Mouse (Mus musculus): ENCODE data around the gene Zdhhc22. TPM values are rescaled to one million over a fixed set of nuclear protein-coding genes. Genes with fewer than 3 reads are reported as not detected.

Gene Zdhhc22
- polyA plus RNA-seq, 1 experiment: 0.04 TPM

GRCm38 (mm10) chr12:86965237-86965799, 24.9 kb downstream of the Zdhhc22 start:
- TF ChIP-seq POLR2A (IDR thresholded peaks at IDR 0.05; ENCODE audit: low read depth, low read length) (no peak), CTCF (IDR thresholded peaks at IDR 0.05; ENCODE audit: extremely low read depth, insufficient read length, insufficient replicate concordance, low read depth, low read length) (no peak)
- Histone ChIP-seq H3K27me3 (ENCODE audit: control insufficient read depth, insufficient read depth, low read length) (no peaks in the 10 kb centered on the region), H3K27ac (ENCODE audit: insufficient read depth, low read depth, low read length) (no peak overlapping the region), H3K36me3 (ENCODE audit: control insufficient read depth, insufficient read depth, low read length) (peaks cover 38% of the 10 kb centered on the region), H3K4me1 (ENCODE audit: control insufficient read depth, insufficient read depth, insufficient read length, low read length) (no peaks in the 10 kb centered on the region), H3K4me3 (ENCODE audit: low read depth, low read length) (no peak overlapping the region)
- WGBS: 90% methylated on average over 4 of the region's 4 CpGs

- WGBS: 84% methylated on average over 16 of the region's 16 CpGs
- Histone ChIP-seq H3K4me1 (ENCODE audit: control insufficient read depth, insufficient read depth, insufficient read length, low read length) (no peaks in the 10 kb centered on the region), H3K27me3 (ENCODE audit: control insufficient read depth, insufficient read depth, low read length) (no peaks in the 10 kb centered on the region), H3K36me3 (ENCODE audit: control insufficient read depth, insufficient read depth, low read length) (peaks cover 46% of the 10 kb centered on the region), H3K4me3 (ENCODE audit: low read depth, low read length) (no peak overlapping the region), H3K27ac (ENCODE audit: insufficient read depth, low read depth, low read length) (no peak overlapping the region)
- TF ChIP-seq POLR2A (IDR thresholded peaks at IDR 0.05; ENCODE audit: low read depth, low read length) (no peak), CTCF (IDR thresholded peaks at IDR 0.05; ENCODE audit: extremely low read depth, insufficient read length, insufficient replicate concordance, low read depth, low read length) (no peak)
Observed at GRCm38 (mm10) chr12:86964278-86965057, 25.8 kb downstream of the Zdhhc22 start.

- H3K36me3 ChIP-seq (ENCODE audit: control insufficient read depth, insufficient read depth, low read length): peaks cover 54% of the 10 kb centered on the region
- no peak for TF ChIP-seq CTCF (IDR thresholded peaks at IDR 0.05; ENCODE audit: extremely low read depth, insufficient read length, insufficient replicate concordance, low read depth, low read length)
- no peaks in the 10 kb centered on the region for H3K27me3 ChIP-seq (ENCODE audit: control insufficient read depth, insufficient read depth, low read length)
- H3K27ac ChIP-seq (ENCODE audit: insufficient read depth, low read depth, low read length): no peak overlapping the region
- no peak overlapping the region for H3K4me3 ChIP-seq (ENCODE audit: low read depth, low read length)
- H3K4me1 ChIP-seq (ENCODE audit: control insufficient read depth, insufficient read depth, insufficient read length, low read length): no peaks in the 10 kb centered on the region
- 87% methylated on average over 11 of the region's 11 CpGs for WGBS
Observed at GRCm38 (mm10) chr12:86961589-86962344, 28.5 kb downstream of the Zdhhc22 start.

- Histone ChIP-seq H3K27ac (ENCODE audit: insufficient read depth, low read depth, low read length) (no peak overlapping the region), H3K36me3 (ENCODE audit: control insufficient read depth, insufficient read depth, low read length) (peaks cover 57% of the 10 kb centered on the region)
Observed at GRCm38 (mm10) chr12:86960791-86961335, 29.4 kb downstream of the Zdhhc22 start.

GRCm38 (mm10) chr12:86960138-86960537, 30.1 kb downstream of the Zdhhc22 start:
- TF ChIP-seq CTCF (IDR thresholded peaks at IDR 0.05; ENCODE audit: extremely low read depth, insufficient read length, insufficient replicate concordance, low read depth, low read length) (no peak), POLR2A (IDR thresholded peaks at IDR 0.05; ENCODE audit: low read depth, low read length) (no peak)
- peaks cover 62% of the 10 kb centered on the region for H3K36me3 ChIP-seq (ENCODE audit: control insufficient read depth, insufficient read depth, low read length)
- H3K4me3 ChIP-seq (ENCODE audit: low read depth, low read length): no peak overlapping the region
- no peaks in the 10 kb centered on the region for H3K27me3 ChIP-seq (ENCODE audit: control insufficient read depth, insufficient read depth, low read length)
- 95% methylated on average over 15 of the region's 15 CpGs for WGBS
- peaks cover 9% of the 10 kb centered on the region; the same call in 1 of the 2 replicates for H3K4me1 ChIP-seq (ENCODE audit: control insufficient read depth, insufficient read depth, insufficient read length, low read length)
- no peak overlapping the region for H3K27ac ChIP-seq (ENCODE audit: insufficient read depth, low read depth, low read length)

More at GRCm38 (mm10) chr12:86960791-86961335, 29.4 kb downstream of the Zdhhc22 start:
- Histone ChIP-seq H3K4me1 (ENCODE audit: control insufficient read depth, insufficient read depth, insufficient read length, low read length) (peaks cover 5% of the 10 kb centered on the region; the same call in 1 of the 2 replicates), H3K27me3 (ENCODE audit: control insufficient read depth, insufficient read depth, low read length) (no peaks in the 10 kb centered on the region), H3K4me3 (ENCODE audit: low read depth, low read length) (no peak overlapping the region)
- 90% methylated on average over 3 of the region's 3 CpGs for WGBS
- TF ChIP-seq POLR2A (IDR thresholded peaks at IDR 0.05; ENCODE audit: low read depth, low read length): no peak
- TF ChIP-seq CTCF (IDR thresholded peaks at IDR 0.05; ENCODE audit: extremely low read depth, insufficient read length, insufficient replicate concordance, low read depth, low read length): no peak

GRCm38 (mm10) chr12:86959661-86960060, 30.6 kb downstream of the Zdhhc22 start:
- Histone ChIP-seq H3K27me3 (ENCODE audit: control insufficient read depth, insufficient read depth, low read length) (no peaks in the 10 kb centered on the region), H3K36me3 (ENCODE audit: control insufficient read depth, insufficient read depth, low read length) (peaks cover 61% of the 10 kb centered on the region), H3K4me1 (ENCODE audit: control insufficient read depth, insufficient read depth, insufficient read length, low read length) (peaks cover 9% of the 10 kb centered on the region; the same call in 1 of the 2 replicates), H3K27ac (ENCODE audit: insufficient read depth, low read depth, low read length) (no peak overlapping the region), H3K4me3 (ENCODE audit: low read depth, low read length) (no peak overlapping the region)
- 99% methylated on average over 5 of the region's 5 CpGs for WGBS
- TF ChIP-seq CTCF (IDR thresholded peaks at IDR 0.05; ENCODE audit: extremely low read depth, insufficient read length, insufficient replicate concordance, low read depth, low read length): no peak

Data from small intestine, adult 2 months (tissue).